Mouse (Mus musculus): ENCODE data around the gene Cactin. TPM values are rescaled to one million over a fixed set of nuclear protein-coding genes. Genes with fewer than 3 reads are reported as not detected.

Cactin gene
- polyA plus RNA-seq, 1 experiment from 2014 or later: 26.0 TPM

DNA sequence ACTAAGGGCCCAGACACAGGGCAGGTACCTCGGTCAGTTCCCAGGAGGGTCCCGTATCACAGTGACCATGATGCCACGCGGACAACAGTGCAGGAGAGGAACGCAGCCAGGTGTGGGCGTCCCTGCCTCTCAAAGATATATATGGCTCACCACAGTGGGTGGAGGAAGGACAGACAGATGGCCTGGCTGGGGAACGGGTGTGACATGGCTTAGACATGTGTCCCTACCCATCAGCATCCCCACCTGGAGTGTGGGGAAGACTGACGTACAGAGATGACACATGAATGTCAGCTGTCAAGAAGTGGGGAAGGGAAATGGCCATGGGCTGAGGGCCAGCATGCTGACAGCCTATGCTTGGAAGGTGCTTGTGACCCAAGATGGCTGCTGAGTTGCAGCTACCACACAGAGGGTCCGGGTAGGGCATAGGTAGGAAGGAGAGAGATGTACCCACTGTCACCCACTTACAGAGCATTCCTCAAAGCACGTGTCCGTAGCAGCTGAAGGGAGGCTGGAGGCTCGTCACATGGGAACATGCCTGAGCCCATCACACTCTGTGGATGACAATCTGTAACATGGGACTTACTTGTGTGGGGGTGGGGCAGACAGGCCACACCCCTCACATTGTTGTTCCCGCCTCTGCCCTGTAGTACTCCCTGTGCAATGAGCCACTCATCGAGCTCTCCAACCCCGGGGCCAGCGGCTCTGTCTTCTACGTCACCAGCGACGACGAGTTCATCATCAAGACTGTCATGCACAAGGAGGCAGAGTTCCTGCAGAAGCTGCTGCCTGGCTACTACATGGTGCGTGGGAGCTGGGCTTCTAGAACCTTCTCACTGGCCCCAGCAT, 13.8 kb upstream of the Cactin start:
- no peak for DNase-seq (ENCODE audit: low spot score)
- no peak for ATAC-seq (ENCODE audit: low FRiP score)
- H3K9ac ChIP-seq (ENCODE audit: low read depth, low read length): no peak overlapping the region
- H3K4me3 ChIP-seq (ENCODE audit: low read depth, low read length): no peak overlapping the region
- H3K4me2 ChIP-seq (replicated peaks; ENCODE audit: low read depth, low read length): no peak overlapping the region
- no peaks in the 10 kb centered on the region for H3K4me1 ChIP-seq (replicated peaks; ENCODE audit: control insufficient read depth, insufficient read depth, low read length)
- peaks cover 30% of the 10 kb centered on the region for H3K36me3 ChIP-seq (ENCODE audit: control insufficient read depth, insufficient read depth, low read length)
- H3K27ac ChIP-seq (ENCODE audit: low read depth, low read length): no peak overlapping the region
- WGBS: 93% methylated on average over 21 of the region's 21 CpGs
- H3K9me3 ChIP-seq (ENCODE audit: control insufficient read depth, low read length): no peaks in the 10 kb centered on the region
- no peaks in the 10 kb centered on the region for H3K27me3 ChIP-seq (ENCODE audit: control insufficient read depth, insufficient read depth, low read length)

DNA sequence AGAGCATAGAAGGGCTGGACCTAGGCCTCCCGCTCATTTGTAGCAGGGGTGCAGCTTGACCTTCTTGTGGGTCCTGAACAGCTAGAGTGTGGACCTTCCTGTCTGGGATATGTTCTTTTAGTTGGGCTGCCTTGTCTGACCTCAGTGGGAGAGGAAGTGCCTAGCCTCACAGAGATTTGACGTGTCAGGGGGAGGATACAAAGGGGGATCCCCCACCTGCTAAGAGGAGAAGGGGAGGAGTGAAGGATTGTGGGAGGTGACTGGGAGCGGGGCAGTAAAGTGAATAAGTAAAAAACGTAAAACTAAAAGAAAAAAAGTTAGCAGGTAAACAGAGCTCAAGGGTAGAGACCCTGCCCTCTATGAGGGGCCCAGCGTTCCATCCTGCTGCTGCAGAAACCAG, 11.3 kb upstream of the Cactin start:
- Histone ChIP-seq H3K9me3 (ENCODE audit: control insufficient read depth, low read length) (no peaks in the 10 kb centered on the region), H3K9ac (ENCODE audit: low read depth, low read length) (no peak overlapping the region), H3K4me2 (replicated peaks; ENCODE audit: low read depth, low read length) (no peak overlapping the region), H3K27me3 (ENCODE audit: control insufficient read depth, insufficient read depth, low read length) (no peaks in the 10 kb centered on the region), H3K27ac (ENCODE audit: low read depth, low read length) (no peak overlapping the region), H3K36me3 (ENCODE audit: control insufficient read depth, insufficient read depth, low read length) (peaks cover 36% of the 10 kb centered on the region), H3K4me1 (replicated peaks; ENCODE audit: control insufficient read depth, insufficient read depth, low read length) (no peaks in the 10 kb centered on the region), H3K4me3 (ENCODE audit: low read depth, low read length) (no peak overlapping the region)
- ATAC-seq (ENCODE audit: low FRiP score) (no peak), DNase-seq (ENCODE audit: low spot score) (no peak)
- WGBS: 91% methylated on average over 5 of the region's 5 CpGs

DNA sequence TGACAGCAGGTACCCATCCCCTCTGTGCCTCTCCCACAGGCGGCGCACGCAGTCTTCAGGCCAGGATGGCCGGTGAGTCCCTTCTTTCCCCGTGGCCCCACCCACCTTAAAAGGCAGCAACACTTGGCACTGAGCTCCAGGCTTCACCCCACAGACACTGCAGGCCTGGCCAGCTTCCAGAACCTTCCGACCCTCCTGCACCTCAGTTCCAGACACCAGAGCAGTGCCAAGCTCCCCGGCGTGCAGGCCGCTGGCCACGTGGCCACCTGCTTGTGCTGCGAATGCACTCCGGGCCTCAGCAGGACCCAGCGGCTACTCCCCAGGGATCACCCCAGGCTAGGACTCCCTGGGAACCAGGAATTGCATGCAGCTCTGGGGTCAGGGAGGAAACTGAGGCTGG, 7.3 kb upstream of the Cactin start:
- H3K9me3 ChIP-seq (ENCODE audit: control insufficient read depth, low read length): no peaks in the 10 kb centered on the region
- no peak overlapping the region for H3K27ac ChIP-seq (ENCODE audit: low read depth, low read length)
- H3K4me3 ChIP-seq (ENCODE audit: low read depth, low read length): no peak overlapping the region
- no peak overlapping the region for H3K9ac ChIP-seq (ENCODE audit: low read depth, low read length)
- 94% methylated on average over 13 of the region's 13 CpGs for WGBS
- no peaks in the 10 kb centered on the region for H3K27me3 ChIP-seq (ENCODE audit: control insufficient read depth, insufficient read depth, low read length)
- DNase-seq (ENCODE audit: low spot score) (no peak), ATAC-seq (ENCODE audit: low FRiP score) (no peak)
- no peak overlapping the region for H3K4me2 ChIP-seq (replicated peaks; ENCODE audit: low read depth, low read length)
- peaks cover 26% of the 10 kb centered on the region for H3K36me3 ChIP-seq (ENCODE audit: control insufficient read depth, insufficient read depth, low read length)
- peaks cover 3% of the 10 kb centered on the region; the same call in 1 of the 2 replicates for H3K4me1 ChIP-seq (replicated peaks; ENCODE audit: control insufficient read depth, insufficient read depth, low read length)

- no peak for DNase-seq (ENCODE audit: low spot score)
- Histone ChIP-seq H3K27ac (ENCODE audit: low read depth, low read length) (no peak overlapping the region), H3K4me2 (replicated peaks; ENCODE audit: low read depth, low read length) (no peak overlapping the region), H3K27me3 (ENCODE audit: control insufficient read depth, insufficient read depth, low read length) (no peaks in the 10 kb centered on the region), H3K36me3 (ENCODE audit: control insufficient read depth, insufficient read depth, low read length) (peaks cover 20% of the 10 kb centered on the region), H3K9me3 (ENCODE audit: control insufficient read depth, low read length) (no peaks in the 10 kb centered on the region), H3K9ac (ENCODE audit: low read depth, low read length) (no peak overlapping the region), H3K4me1 (replicated peaks; ENCODE audit: control insufficient read depth, insufficient read depth, low read length) (peaks cover 8% of the 10 kb centered on the region), H3K4me3 (ENCODE audit: low read depth, low read length) (no peak overlapping the region)
- ATAC-seq (ENCODE audit: low FRiP score): no peak
- WGBS: 78% methylated on average over 7 of the region's 7 CpGs
These were observed 6.7 kb upstream of the Cactin start for GRCm38 (mm10) chr10:81314201-81314600.

- H3K9ac ChIP-seq (ENCODE audit: low read depth, low read length): no peak overlapping the region
- H3K36me3 ChIP-seq (ENCODE audit: control insufficient read depth, insufficient read depth, low read length): peaks cover 18% of the 10 kb centered on the region
- H3K4me1 ChIP-seq (replicated peaks; ENCODE audit: control insufficient read depth, insufficient read depth, low read length): peaks cover 10% of the 10 kb centered on the region
- no peak overlapping the region for H3K27ac ChIP-seq (ENCODE audit: low read depth, low read length)
- no peak overlapping the region for H3K4me2 ChIP-seq (replicated peaks; ENCODE audit: low read depth, low read length)
- no peak overlapping the region; the same call in 1 of the 2 replicates for H3K4me3 ChIP-seq (ENCODE audit: low read depth, low read length)
- ATAC-seq (ENCODE audit: low FRiP score) (no peak), DNase-seq (ENCODE audit: low spot score) (no peak)
- no peaks in the 10 kb centered on the region for H3K27me3 ChIP-seq (ENCODE audit: control insufficient read depth, insufficient read depth, low read length)
- H3K9me3 ChIP-seq (ENCODE audit: control insufficient read depth, low read length): no peaks in the 10 kb centered on the region
- WGBS: 96% methylated on average over 16 of the region's 16 CpGs
These were observed 5.3 kb upstream of the Cactin start for GRCm38 (mm10) chr10:81315587-81315986.

DNA sequence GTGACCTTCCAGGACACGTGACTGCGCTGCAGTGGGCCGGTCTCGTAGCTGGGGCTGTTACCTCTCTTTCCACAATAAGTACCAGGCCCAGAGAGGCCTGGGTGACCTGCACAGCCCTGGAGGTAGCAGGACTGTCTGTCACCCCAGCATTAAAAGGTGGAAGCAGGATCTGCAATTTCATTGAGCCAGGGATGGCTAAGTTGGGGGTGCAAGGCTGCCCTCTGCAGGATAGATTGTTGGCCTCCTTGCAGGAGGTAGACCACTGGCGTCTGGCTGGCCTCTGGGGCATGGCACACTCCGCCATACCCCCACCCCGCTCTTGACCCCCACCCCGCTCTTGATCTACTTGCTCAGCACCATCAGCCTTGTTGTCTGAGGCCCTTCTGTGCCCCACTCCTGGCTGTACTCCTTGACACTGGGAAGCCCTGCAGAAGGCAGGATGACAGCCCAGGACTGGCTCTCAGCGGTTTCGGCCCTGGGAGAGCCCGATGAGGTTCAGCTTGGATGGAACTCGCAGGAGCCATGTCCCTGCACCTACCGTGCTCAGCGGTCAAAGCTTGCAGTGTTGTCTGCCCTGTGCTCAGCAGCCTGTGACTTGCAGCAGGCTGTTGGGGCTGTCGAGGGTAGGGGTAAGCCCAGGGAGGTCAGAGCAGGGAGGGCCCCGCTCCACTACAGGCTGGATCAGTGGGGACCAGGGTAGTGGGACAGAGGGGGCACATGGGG, 4.4 kb upstream of the Cactin start:
- peaks cover 11% of the 10 kb centered on the region for H3K36me3 ChIP-seq (ENCODE audit: control insufficient read depth, insufficient read depth, low read length)

DNA sequence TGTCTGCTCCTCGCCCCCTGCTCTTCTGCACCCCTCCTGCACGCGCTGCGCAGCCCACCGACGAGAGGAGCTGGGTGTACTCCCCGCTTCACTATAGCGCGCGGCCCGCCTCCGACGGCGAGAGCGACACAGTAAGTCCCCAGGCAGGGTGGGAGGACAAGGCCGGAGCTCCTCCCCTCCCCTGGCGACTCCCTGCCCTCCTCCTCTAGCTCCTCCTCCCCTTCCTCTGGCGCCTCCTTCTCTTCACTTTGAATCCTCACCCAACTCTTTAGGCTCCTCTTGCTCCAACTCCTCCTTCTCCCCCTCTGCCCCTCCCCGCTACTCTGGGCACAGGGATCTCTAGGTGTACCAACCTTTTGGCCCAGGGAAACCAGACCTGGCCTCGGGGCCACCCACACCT, 3.6 kb upstream of the Cactin start:
- Histone ChIP-seq H3K27ac (ENCODE audit: low read depth, low read length) (no peak overlapping the region), H3K9me3 (ENCODE audit: control insufficient read depth, low read length) (no peaks in the 10 kb centered on the region), H3K36me3 (ENCODE audit: control insufficient read depth, insufficient read depth, low read length) (peaks cover 7% of the 10 kb centered on the region; the same call in 1 of the 2 replicates), H3K4me2 (replicated peaks; ENCODE audit: low read depth, low read length) (peak overlapping the region; percentile 25; the same call in 1 of the 2 replicates), H3K9ac (ENCODE audit: low read depth, low read length) (no peak overlapping the region; the same call in 1 of the 2 replicates), H3K27me3 (ENCODE audit: control insufficient read depth, insufficient read depth, low read length) (no peaks in the 10 kb centered on the region), H3K4me3 (ENCODE audit: low read depth, low read length) (no peak overlapping the region), H3K4me1 (replicated peaks; ENCODE audit: control insufficient read depth, insufficient read depth, low read length) (peaks cover 14% of the 10 kb centered on the region)
- WGBS: 11% methylated on average over 19 of the region's 20 CpGs
- DNase-seq (ENCODE audit: low spot score) (no peak), ATAC-seq (ENCODE audit: low FRiP score) (no peak)

More for the DNA sequence above, 4.4 kb upstream of the Cactin start:
- no peak for DNase-seq (ENCODE audit: low spot score)
- peak overlapping the region; percentile 19; the same call in 1 of the 2 replicates for H3K9ac ChIP-seq (ENCODE audit: low read depth, low read length)
- no peak overlapping the region for H3K4me3 ChIP-seq (ENCODE audit: low read depth, low read length)
- H3K9me3 ChIP-seq (ENCODE audit: control insufficient read depth, low read length): no peaks in the 10 kb centered on the region
- H3K4me1 ChIP-seq (replicated peaks; ENCODE audit: control insufficient read depth, insufficient read depth, low read length): peaks cover 10% of the 10 kb centered on the region
- H3K4me2 ChIP-seq (replicated peaks; ENCODE audit: low read depth, low read length): peak overlapping the region; percentile 25; the same call in 1 of the 2 replicates
- no peaks in the 10 kb centered on the region for H3K27me3 ChIP-seq (ENCODE audit: control insufficient read depth, insufficient read depth, low read length)
- WGBS: 47% methylated on average over 15 of the region's 16 CpGs
- H3K27ac ChIP-seq (ENCODE audit: low read depth, low read length): no peak overlapping the region
- no peak for ATAC-seq (ENCODE audit: low FRiP score)

GRCm38 (mm10) chr10:81318589-81319329, 2.1 kb upstream of the Cactin start:
- no peak overlapping the region for H3K27ac ChIP-seq (ENCODE audit: low read depth, low read length)

More at GRCm38 (mm10) chr10:81318589-81319329, 2.1 kb upstream of the Cactin start:
- peaks cover 6% of the 10 kb centered on the region; the same call in 1 of the 2 replicates for H3K36me3 ChIP-seq (ENCODE audit: control insufficient read depth, insufficient read depth, low read length)
- no peak overlapping the region for H3K4me3 ChIP-seq (ENCODE audit: low read depth, low read length)
- H3K4me2 ChIP-seq (replicated peaks; ENCODE audit: low read depth, low read length): no peak overlapping the region; the same call in 1 of the 2 replicates
- WGBS: 92% methylated on average over 13 of the region's 13 CpGs
- no peak overlapping the region for H3K9ac ChIP-seq (ENCODE audit: low read depth, low read length)
- H3K9me3 ChIP-seq (ENCODE audit: control insufficient read depth, low read length): no peaks in the 10 kb centered on the region
- no peaks in the 10 kb centered on the region for H3K27me3 ChIP-seq (ENCODE audit: control insufficient read depth, insufficient read depth, low read length)
- peaks cover 15% of the 10 kb centered on the region for H3K4me1 ChIP-seq (replicated peaks; ENCODE audit: control insufficient read depth, insufficient read depth, low read length)
- ATAC-seq (ENCODE audit: low FRiP score): no peak
- no peak for DNase-seq (ENCODE audit: low spot score)
